Mouse (Mus musculus): ENCODE results near the gene Scnm1.

GRCm38 (mm10) chr3:95173256-95173949 lies 39.6 kb upstream of the Scnm1 start:
- TF ChIP-seq CTCF (IDR thresholded peaks at IDR 0.05; ENCODE audit: control insufficient read depth, insufficient read depth, low read length) (no peak), POLR2A (IDR thresholded peaks at IDR 0.05; ENCODE audit: borderline replicate concordance, control insufficient read depth, low read depth, low read length) (no peak)
